Mouse (Mus musculus) hindbrain, embryonic 11.5 days (tissue): ENCODE results near the gene Schip1. TPM values are rescaled to one million over a fixed set of nuclear protein-coding genes. Genes with fewer than 3 reads are reported as not detected.

Experiments used
- ATAC-seq: fragments of 200-750 bp; cut with Nextera tagmentation; 2 replicates; pipeline ENCODE4 v1.8.0; 2017; ENCODE audit warnings: mild to moderate bottlenecking, moderate TSS enrichment, moderate library complexity; ENCODE audit not compliant: low FRiP score
- DNase-seq: peaks from one replicate; pipeline ENCODE4 v3.0.0-alpha.2; 2015; ENCODE audit warnings: low spot score
- H3K27ac ChIP-seq: fragments of 300-500 bp; sonication (generic); 2 replicates; pipeline ENCODE4 v1.5.1; 2014; ENCODE audit warnings: mild to moderate bottlenecking, low read depth, low read length
- H3K27me3 ChIP-seq: fragments of 300-500 bp; sonication (generic); 2 replicates; pipeline ENCODE4 v1.6.1; 2014; ENCODE audit warnings: mild to moderate bottlenecking, low read length, moderate library complexity, mixed read lengths; ENCODE audit not compliant: control insufficient read depth, insufficient read depth
- H3K36me3 ChIP-seq: fragments of 300-500 bp; sonication (generic); 2 replicates; pipeline ENCODE4 v1.6.1; 2014; ENCODE audit warnings: mild to moderate bottlenecking, low read length, moderate library complexity, mixed read lengths; ENCODE audit not compliant: control insufficient read depth, insufficient read depth
- H3K4me1 ChIP-seq: fragments of 300-500 bp; sonication (generic); replicated peaks from 2 replicates; pipeline ENCODE4 v1.6.1; 2014; ENCODE audit warnings: low read length, mixed read lengths; ENCODE audit not compliant: control insufficient read depth, insufficient read depth
- H3K4me2 ChIP-seq: fragments of 300-500 bp; sonication (generic); replicated peaks from 2 replicates; pipeline ENCODE4 v1.6.1; 2014; ENCODE audit warnings: mild to moderate bottlenecking, low read depth, low read length
- H3K4me3 ChIP-seq: fragments of 300-500 bp; sonication (generic); 2 replicates; pipeline ENCODE4 v1.5.1; 2014; ENCODE audit warnings: low read depth, low read length
- H3K9ac ChIP-seq: fragments of 300-500 bp; sonication (generic); 2 replicates; pipeline ENCODE4 v1.6.1; 2014; ENCODE audit warnings: low read depth, low read length
- H3K9me3 ChIP-seq: fragments of 300-500 bp; sonication (generic); 2 replicates; pipeline ENCODE4 v1.6.1; 2016; ENCODE audit warnings: low read length; ENCODE audit not compliant: control insufficient read depth
- WGBS: fragments of 180-500 bp; shearing (Covaris S2); extraction: QIAGEN DNeasy Blood & Tissue Kit; methylation state at CpG from one replicate; pipeline ENCODE4 v1.1.7; 2014; 5-methylcytosine and 5-hydroxymethylcytosine counted together
- polyA plus RNA-seq: library from polyadenylated mRNA; unstranded; fragments of >200 nt; fragmentation: Nextera tagmentation; extraction: Ambion mirVana; gene quantifications from 2 replicates; pipeline ENCODE4 v1.2.1, GENCODE M21; 2014

Gene Schip1
- polyA plus RNA-seq, 1 experiment from 2014 or later, result 115 TPM

DNA sequence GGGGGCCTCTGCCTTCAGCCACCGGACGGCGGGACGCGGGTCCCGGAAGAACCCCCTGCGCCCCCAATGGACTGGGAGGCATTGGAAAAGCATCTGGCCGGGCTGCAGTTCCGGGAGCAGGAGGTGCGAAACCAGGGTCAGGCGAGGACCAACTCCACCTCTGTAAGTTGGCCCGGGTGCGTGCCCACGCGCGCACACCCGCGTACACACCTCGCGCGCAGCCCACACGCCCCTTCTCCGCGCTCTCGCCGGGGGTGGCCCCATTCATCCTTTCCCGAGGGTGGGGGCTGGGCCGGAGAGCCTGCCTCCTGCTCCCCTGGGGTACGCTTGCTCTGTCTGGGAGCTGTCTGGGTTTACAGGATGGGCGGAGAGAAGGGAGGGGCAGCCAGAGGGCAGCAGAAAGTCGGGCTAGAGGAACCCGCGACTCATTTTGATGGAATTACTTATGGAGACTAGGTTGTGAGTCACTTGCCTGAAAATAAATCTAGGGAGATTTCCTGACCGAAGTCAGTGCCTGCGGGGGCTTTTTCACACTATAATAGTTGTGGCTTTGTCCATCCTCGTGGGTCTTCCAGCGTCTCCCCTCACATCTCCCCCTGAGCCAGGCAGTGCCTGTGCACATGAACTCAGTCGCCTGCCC lies 430.6 kb downstream of the Schip1 start:
- peak; percentile 61 for ATAC-seq
- Histone ChIP-seq H3K4me2 (peak overlapping the region; percentile 85), H3K27me3 (peaks cover 4% of the 10 kb centered on the region; the same call in 1 of the 2 replicates), H3K9me3 (no peaks in the 10 kb centered on the region), H3K27ac (peak overlapping the region; percentile 38; the same call in 1 of the 2 replicates), H3K36me3 (no peaks in the 10 kb centered on the region), H3K9ac (peak overlapping the region; percentile 55), H3K4me3 (peak overlapping the region; percentile 71), H3K4me1 (no peaks in the 10 kb centered on the region; the same call in 1 of the 2 replicates)
- DNase-seq, result peak; percentile 68
- under 1% methylated on average over 22 of the region's 38 CpGs for WGBS

DNA sequence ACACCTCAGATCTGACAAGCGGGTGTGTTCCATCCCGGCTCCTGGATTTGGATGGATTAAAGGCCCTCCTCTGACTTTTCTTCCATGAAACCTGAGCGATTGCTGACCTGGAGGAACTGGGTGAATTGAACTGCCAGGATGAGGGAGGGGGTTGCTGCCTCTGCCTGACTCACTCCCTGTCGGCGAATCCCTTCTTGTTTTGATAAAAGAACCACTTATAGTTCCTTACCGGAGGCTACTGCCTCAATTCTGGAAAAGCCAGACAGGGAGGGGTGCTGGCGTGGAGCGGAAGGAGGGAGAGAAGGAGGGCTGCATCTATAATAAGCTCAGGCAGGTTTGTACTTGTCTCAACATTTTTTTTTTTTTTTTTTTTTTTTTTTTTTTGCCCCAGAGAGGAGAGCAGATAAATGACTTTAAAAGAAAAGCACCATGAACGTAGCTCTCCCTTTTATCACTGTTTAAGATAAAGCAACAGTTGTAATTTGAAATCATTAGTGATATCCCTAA lies 431.2 kb downstream of the Schip1 start:
- Histone ChIP-seq H3K9me3 (no peaks in the 10 kb centered on the region), H3K9ac (peak overlapping the region; percentile 51; the same call in 1 of the 2 replicates), H3K4me2 (peak overlapping the region; percentile 85), H3K4me3 (peak overlapping the region; percentile 71), H3K27ac (no peak overlapping the region; the same call in 1 of the 2 replicates), H3K27me3 (peaks cover 4% of the 10 kb centered on the region; the same call in 1 of the 2 replicates), H3K4me1 (no peaks in the 10 kb centered on the region; the same call in 1 of the 2 replicates), H3K36me3 (no peaks in the 10 kb centered on the region)
- DNase-seq, result peak; percentile 55
- WGBS, result 3% methylated on average over 9 of the region's 9 CpGs
- ATAC-seq, result peak; percentile 1; the same call in 1 of the 2 replicates

DNA sequence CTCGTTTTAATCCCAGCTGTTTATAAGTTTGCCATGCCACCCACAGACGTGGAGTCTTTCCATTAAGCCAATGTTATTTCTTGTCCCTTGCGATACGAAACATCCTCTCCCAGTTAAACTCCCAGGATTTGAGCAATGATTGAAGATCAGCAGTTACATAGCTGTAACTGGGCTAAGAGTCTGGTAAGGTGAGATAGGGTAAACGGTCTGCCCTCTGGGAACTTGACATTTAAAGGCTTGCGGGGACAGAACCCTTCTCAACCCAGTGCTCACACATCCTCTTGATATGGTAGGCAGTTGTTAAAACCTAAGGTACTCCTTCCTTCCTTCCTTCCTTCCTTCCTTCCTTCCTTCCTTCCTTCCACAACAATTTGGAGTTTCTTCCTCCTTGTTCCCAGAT lies 431.9 kb downstream of the Schip1 start:
- H3K4me3 ChIP-seq, result no peak overlapping the region
- H3K4me2 ChIP-seq, result 0 out of 2 replicates have a peak overlapping the region, but pooled peaks have one; percentile 6
- DNase-seq (no peak), ATAC-seq (no peak)
- H3K4me1 ChIP-seq, result no peaks in the 10 kb centered on the region; the same call in 1 of the 2 replicates
- WGBS, result 73% methylated on average over 6 of the region's 6 CpGs
- H3K9me3 ChIP-seq, result no peaks in the 10 kb centered on the region
- no peaks in the 10 kb centered on the region for H3K36me3 ChIP-seq
- H3K9ac ChIP-seq, result no peak overlapping the region
- H3K27ac ChIP-seq, result no peak overlapping the region
- H3K27me3 ChIP-seq, result peaks cover 4% of the 10 kb centered on the region; the same call in 1 of the 2 replicates

DNA sequence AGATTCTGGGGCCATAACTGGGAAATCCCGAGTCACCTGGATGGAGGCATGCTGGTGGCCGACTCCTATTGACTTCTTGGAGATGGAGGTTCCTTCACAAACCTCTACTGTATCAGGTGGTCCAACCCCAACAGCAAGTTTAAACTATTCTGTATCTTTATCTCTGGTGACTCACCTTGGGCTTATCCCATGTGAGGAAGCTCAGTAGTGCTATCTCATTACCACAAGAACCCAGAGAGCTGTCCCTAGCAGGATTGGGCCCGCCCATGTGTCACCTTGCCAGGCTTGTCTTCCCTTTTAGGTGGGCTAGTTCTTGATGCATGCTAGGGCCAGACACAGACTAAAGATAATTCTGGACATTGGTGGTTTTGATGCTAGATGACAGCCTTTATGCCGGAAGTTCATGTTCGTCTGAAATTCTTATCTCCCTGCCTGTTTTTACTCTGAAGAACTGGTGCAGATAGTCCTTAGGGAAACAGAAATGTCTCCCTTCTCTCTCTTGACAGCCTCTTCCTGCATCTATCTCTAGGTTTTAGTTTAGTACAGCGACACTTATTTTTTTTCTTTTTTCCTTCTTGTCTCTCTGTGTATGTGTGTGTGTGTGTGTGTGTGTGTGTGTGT lies 435.0 kb downstream of the Schip1 start:
- Histone ChIP-seq H3K27ac (no peak overlapping the region), H3K4me1 (no peaks in the 10 kb centered on the region), H3K4me2 (no peak overlapping the region), H3K9ac (no peak overlapping the region), H3K36me3 (no peaks in the 10 kb centered on the region), H3K27me3 (no peaks in the 10 kb centered on the region), H3K4me3 (no peak overlapping the region), H3K9me3 (no peaks in the 10 kb centered on the region)
- 91% methylated on average over 6 of the region's 6 CpGs for WGBS
- no peak for DNase-seq
- ATAC-seq, result no peak

DNA sequence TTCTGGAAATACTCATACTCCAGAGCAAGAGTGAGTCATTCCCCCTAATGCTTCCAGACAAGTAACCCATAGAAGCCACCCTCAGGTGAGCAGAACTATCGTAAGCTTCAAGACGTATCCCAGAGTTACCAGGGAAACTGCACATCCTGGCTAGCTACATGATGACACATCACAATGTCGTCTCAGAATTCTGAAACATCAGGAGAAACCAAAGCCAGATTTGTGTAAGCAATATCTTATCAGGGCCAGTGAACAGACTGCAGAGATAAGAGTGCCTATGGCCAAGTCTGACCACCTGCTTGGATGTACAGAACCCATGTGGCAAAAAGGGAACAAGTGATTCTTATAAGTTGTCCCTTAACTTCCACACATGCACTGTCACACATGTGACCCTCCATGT lies 440.2 kb downstream of the Schip1 start:
- WGBS, result 88% methylated on average over 3 of the region's 3 CpGs
- Histone ChIP-seq H3K4me1 (no peaks in the 10 kb centered on the region), H3K9me3 (no peaks in the 10 kb centered on the region), H3K4me2 (no peak overlapping the region), H3K27me3 (no peaks in the 10 kb centered on the region), H3K9ac (no peak overlapping the region), H3K27ac (no peak overlapping the region), H3K36me3 (no peaks in the 10 kb centered on the region), H3K4me3 (no peak overlapping the region)
- no peak for DNase-seq
- ATAC-seq, result no peak

DNA sequence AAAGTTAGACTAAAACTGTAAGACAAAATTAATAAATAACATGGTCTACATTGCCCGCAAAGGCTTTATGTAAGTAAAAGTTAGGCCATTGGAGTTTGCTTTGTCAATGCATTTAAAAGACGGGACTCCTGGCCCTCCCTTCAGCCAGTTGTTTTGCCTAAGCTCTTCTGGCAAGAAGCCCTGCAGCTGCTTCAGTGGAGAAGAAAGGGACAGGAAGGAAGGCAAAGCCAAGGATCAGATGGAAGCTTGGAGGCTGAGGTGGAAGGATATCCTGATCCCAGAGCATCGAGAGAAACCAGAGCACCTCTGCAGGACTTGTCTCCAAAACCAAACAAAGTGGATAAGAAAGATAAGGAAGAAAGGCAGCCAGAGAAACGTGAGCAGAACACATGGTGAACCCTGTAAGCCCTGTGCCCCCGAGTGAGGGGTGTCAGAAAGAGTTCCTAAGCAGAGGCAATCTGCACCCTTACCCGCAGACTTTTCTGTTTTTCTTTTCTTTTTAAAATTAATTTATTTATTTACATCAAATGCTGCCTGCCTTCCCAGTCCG lies 442.2 kb downstream of the Schip1 start:
- Histone ChIP-seq H3K9ac (no peak overlapping the region), H3K4me3 (no peak overlapping the region), H3K27me3 (no peaks in the 10 kb centered on the region), H3K4me2 (no peak overlapping the region), H3K4me1 (no peaks in the 10 kb centered on the region), H3K27ac (no peak overlapping the region), H3K36me3 (no peaks in the 10 kb centered on the region), H3K9me3 (no peaks in the 10 kb centered on the region)
- DNase-seq (no peak), ATAC-seq (no peak)
- 71% methylated on average over 7 of the region's 7 CpGs for WGBS

DNA sequence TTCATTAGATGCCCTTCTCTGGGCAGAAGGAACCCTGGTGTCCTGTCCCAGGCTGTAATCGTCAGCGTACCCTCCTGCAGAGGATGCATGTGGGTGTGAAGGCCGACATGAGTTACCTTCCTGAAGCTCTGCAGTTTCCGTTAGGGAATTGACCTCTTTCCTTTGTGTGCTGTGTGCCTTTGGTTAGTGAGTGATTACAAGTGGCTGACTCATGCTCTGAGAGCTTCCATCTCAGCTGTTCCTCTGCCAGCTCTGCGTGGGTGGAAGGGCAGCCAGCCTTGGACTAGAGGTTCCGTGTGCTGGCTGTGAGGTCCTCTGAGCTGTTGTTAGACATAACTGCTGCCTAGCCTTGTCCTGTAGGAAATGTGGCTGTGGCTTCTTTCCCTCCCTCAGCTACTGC lies 444.0 kb downstream of the Schip1 start:
- H3K4me2 ChIP-seq, result no peak overlapping the region
- H3K9ac ChIP-seq, result no peak overlapping the region
- no peaks in the 10 kb centered on the region for H3K27me3 ChIP-seq
- H3K9me3 ChIP-seq, result no peaks in the 10 kb centered on the region
- H3K4me3 ChIP-seq, result no peak overlapping the region
- no peaks in the 10 kb centered on the region for H3K36me3 ChIP-seq
- no peak overlapping the region for H3K27ac ChIP-seq
- 0 out of 2 replicates have a peak, but pooled peaks cover 2% of the 10 kb centered on the region for H3K4me1 ChIP-seq
- ATAC-seq (no peak), DNase-seq (no peak)
- WGBS, result 65% methylated on average over 6 of the region's 6 CpGs

DNA sequence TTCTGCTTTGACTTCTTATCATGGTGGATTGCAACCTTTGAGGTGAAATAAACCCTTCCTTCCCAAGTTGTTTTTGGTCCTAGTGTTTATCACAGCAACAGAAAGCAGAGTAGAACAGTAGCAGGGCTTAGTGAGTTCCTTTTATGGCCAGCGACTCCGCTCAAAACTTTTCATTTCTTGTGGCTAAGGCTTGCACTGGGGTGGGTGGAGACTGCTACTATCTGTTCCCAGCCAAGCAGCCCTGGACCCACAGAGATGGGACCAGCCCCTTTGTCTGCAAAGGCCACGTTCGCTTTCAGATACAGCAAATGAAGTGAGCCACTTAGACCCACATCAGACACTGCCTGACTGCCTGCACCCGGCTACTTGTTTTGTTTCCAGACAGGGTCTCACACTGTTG lies 446.3 kb downstream of the Schip1 start:
- Histone ChIP-seq H3K9me3 (no peaks in the 10 kb centered on the region), H3K9ac (no peak overlapping the region), H3K4me2 (no peak overlapping the region), H3K27me3 (no peaks in the 10 kb centered on the region), H3K4me3 (no peak overlapping the region), H3K27ac (no peak overlapping the region), H3K36me3 (no peaks in the 10 kb centered on the region), H3K4me1 (0 out of 2 replicates have a peak, but pooled peaks cover 2% of the 10 kb centered on the region)
- 84% methylated on average over 5 of the region's 5 CpGs for WGBS
- DNase-seq (no peak), ATAC-seq (no peak)
